Mouse (Mus musculus) embryonic facial prominence, embryonic 11.5 days (tissue): Measurements from ENCODE around the gene Ppig. TPM values are rescaled to one million over a fixed set of nuclear protein-coding genes. Genes with fewer than 3 reads are reported as not detected.

Experiments
- ATAC-seq: fragments of 200-750 bp; cut with Nextera tagmentation; replicated peaks from 2 replicates; pipeline ENCODE4 v1.8.0; 2017; ENCODE audit warnings: low read depth; ENCODE audit not compliant: insufficient number of reproducible peaks, low FRiP score, low TSS enrichment
- DNase-seq: peaks from one replicate; pipeline ENCODE4 v3.0.0-alpha.2; 2015; ENCODE audit warnings: low spot score
- H3K27ac ChIP-seq: fragments of 300-500 bp; sonication (generic); replicated peaks from 2 replicates; pipeline ENCODE4 v1.5.1; 2014; ENCODE audit warnings: mild to moderate bottlenecking, low read depth, low read length, control low read depth
- H3K27me3 ChIP-seq: fragments of 300-500 bp; sonication (generic); 2 replicates; pipeline ENCODE4 v1.6.1; 2014; ENCODE audit warnings: mild to moderate bottlenecking, low read length, moderate library complexity, mixed read lengths; ENCODE audit not compliant: control insufficient read depth, insufficient read depth
- H3K36me3 ChIP-seq: fragments of 300-500 bp; sonication (generic); replicated peaks from 2 replicates; pipeline ENCODE4 v1.6.1; 2014; ENCODE audit warnings: low read depth, mild to moderate bottlenecking, low read length, moderate library complexity, mixed read lengths; ENCODE audit not compliant: control insufficient read depth, insufficient read depth
- H3K4me1 ChIP-seq: fragments of 300-500 bp; sonication (generic); 2 replicates; pipeline ENCODE4 v1.6.1; 2014; ENCODE audit warnings: low read length, mixed read lengths; ENCODE audit not compliant: control insufficient read depth, insufficient read depth
- H3K4me2 ChIP-seq: fragments of 300-500 bp; sonication (generic); 2 replicates; pipeline ENCODE4 v1.6.1; 2014; ENCODE audit warnings: low read depth, mild to moderate bottlenecking, control low read depth, low read length, moderate library complexity
- H3K4me3 ChIP-seq: fragments of 300-500 bp; sonication (generic); 2 replicates; pipeline ENCODE4 v1.5.1; 2014; ENCODE audit warnings: low read depth, low read length, control low read depth
- H3K9ac ChIP-seq: fragments of 300-500 bp; sonication (generic); replicated peaks from 2 replicates; pipeline ENCODE4 v1.6.1; 2014; ENCODE audit warnings: mild to moderate bottlenecking, control low read depth, low read length
- H3K9me3 ChIP-seq: fragments of 300-500 bp; sonication (generic); replicated peaks from 2 replicates; pipeline ENCODE4 v1.6.1; 2016; ENCODE audit warnings: mild to moderate bottlenecking, low read length, inconsistent platforms, mixed read lengths; ENCODE audit not compliant: control insufficient read depth
- WGBS: fragments of 180-500 bp; shearing (Covaris S2); extraction: QIAGEN DNeasy Blood & Tissue Kit; methylation state at CpG from one replicate; pipeline ENCODE4 v1.1.7; 2014; 5-methylcytosine and 5-hydroxymethylcytosine counted together
- polyA plus RNA-seq: library from polyadenylated mRNA; unstranded; fragments of >200 nt; fragmentation: Nextera tagmentation; extraction: Ambion mirVana; gene quantifications from 2 replicates; pipeline ENCODE4 v1.2.1, GENCODE M21; 2014

Gene Ppig
- polyA plus RNA-seq, 1 experiment from 2014 or later: 178 TPM

- H3K9ac ChIP-seq: no peak overlapping the region
- H3K4me1 ChIP-seq: no peaks in the 10 kb centered on the region
- H3K4me3 ChIP-seq: no peak overlapping the region
- no peaks in the 10 kb centered on the region for H3K36me3 ChIP-seq
- DNase-seq (peak; percentile 50), ATAC-seq (0 out of 2 replicates have a peak, but pooled peaks have one; percentile 18)
- no peaks in the 10 kb centered on the region for H3K9me3 ChIP-seq
- WGBS: 51% methylated on average over 5 of the region's 5 CpGs
- H3K4me2 ChIP-seq: no peak overlapping the region
- H3K27me3 ChIP-seq: no peaks in the 10 kb centered on the region
- no peak overlapping the region for H3K27ac ChIP-seq
Observed at GRCm38 (mm10) chr2:69802911-69803312, 80.6 kb downstream of the Ppig start.

Other genes with a start within 250 kb of the Ppig start
- gene Lrp2, start 136.5 kb upstream of the Ppig start, polyA plus RNA-seq: 1.7 and 2.4 TPM in 2 replicates
- gene Bbs5, start 75.4 kb upstream of the Ppig start, polyA plus RNA-seq: 19.9 and 21.4 TPM in 2 replicates
- gene Klhl41, start 52.4 kb upstream of the Ppig start, polyA plus RNA-seq: 1.5 and 1.6 TPM in 2 replicates
- gene Fastkd1, start 9.0 kb upstream of the Ppig start, polyA plus RNA-seq: 17.4 and 18.7 TPM in 2 replicates
- gene Ccdc173, start 67.0 kb downstream of the Ppig start, polyA plus RNA-seq: 1.6 and 2.5 TPM in 2 replicates
- 36.1 and 37.5 TPM in 2 replicates for gene Phospho2, start 67.1 kb downstream of the Ppig start, polyA plus RNA-seq
- 30.8 and 32.3 TPM in 2 replicates for gene Klhl23, start 99.4 kb downstream of the Ppig start, polyA plus RNA-seq
- 436 and 508 TPM in 2 replicates for gene Ssb, start 139.0 kb downstream of the Ppig start, polyA plus RNA-seq
- 31.5 and 36.9 TPM in 2 replicates for gene Mettl5, start 163.1 kb downstream of the Ppig start, polyA plus RNA-seq
- gene Ubr3, start 174.7 kb downstream of the Ppig start, polyA plus RNA-seq: 15.9 and 18.1 TPM in 2 replicates